In the genomic region with DNA sequence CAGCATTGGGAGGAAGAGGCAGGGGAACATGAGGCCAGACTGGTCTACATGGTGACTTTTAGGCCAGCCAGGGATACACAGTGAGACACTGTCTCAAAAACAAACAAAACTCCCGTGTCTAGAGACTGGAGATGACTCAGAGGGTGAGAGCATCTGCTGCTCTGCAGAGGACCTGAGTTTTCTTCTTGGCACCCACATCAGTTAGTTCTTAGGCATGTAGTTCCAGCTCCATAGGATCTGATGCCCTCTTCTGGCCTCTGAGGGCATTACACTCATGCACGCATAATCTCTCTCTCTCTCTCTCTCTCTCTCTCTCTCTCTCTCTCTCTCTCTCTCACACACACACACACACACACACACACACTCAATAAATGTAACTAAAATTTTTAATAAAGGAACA, we compare ENCODE assay signal across 11 mouse cellular contexts. TPM values are rescaled to one million over a fixed set of nuclear protein-coding genes. Genes with fewer than 3 reads are reported as not detected.
A peak's percentile ranks its signal among the peaks of the same experiment; 100 is the strongest.
DNase-seq lines count a peak whose midpoint lies in the region; ATAC-seq and TF ChIP-seq lines count a peak whose summit lies in the region.
"Had no signal": no experiment of that assay in that cellular context is flagged by ENCODE, and none has a peak within 500 bp of the region (broad histone marks: within the 10 kb centered on the region; RNA-seq: fewer than 3 reads in every experiment).

No protein-coding gene starts in this region.

- WGBS in intestine, postnatal 0 days, result 59% methylated on average over 2 of the region's 2 CpGs
- WGBS in intestine, embryonic 16.5 days, result 58% methylated on average over 2 of the region's 2 CpGs
- 83% methylated on average over 2 of the region's 2 CpGs for WGBS in thymus, adult 2 months
- 83% methylated on average over 2 of the region's 2 CpGs for WGBS in hindbrain, embryonic 12.5 days
- WGBS in forebrain, embryonic 11.5 days, result 69% methylated on average over 2 of the region's 2 CpGs

- DNase-seq in thymus, adult 2 months, result peak; percentile 31
- no peak for DNase-seq in thymus, adult 18-20 months
- DNase-seq in brain, adult 2 months (ENCODE audit: low read depth, low spot score), result peak; percentile 41
- DNase-seq in thymus, postnatal 36 days, result peak; percentile 13 to 15
- DNase-seq in forebrain, embryonic 11.5 days (ENCODE audit: low spot score), result no peak

- peak; percentile 62 for TF ChIP-seq CTCF in intestine, postnatal 0 days (IDR thresholded peaks at IDR 0.05; ENCODE audit: low read depth)
- TF ChIP-seq CTCF in thymus, adult 2 months (IDR thresholded peaks at IDR 0.05; ENCODE audit: borderline replicate concordance, control insufficient read depth, extremely low read depth, insufficient read depth, low read length, poor library complexity), result no peak

- TF ChIP-seq POLR2A in thymus, adult 2 months (IDR thresholded peaks at IDR 0.05; ENCODE audit: control insufficient read depth, extremely low read depth, insufficient read depth, low read length, poor library complexity), result no peak

- no peak overlapping the region for H3K4me2 ChIP-seq in intestine, postnatal 0 days (replicated peaks; ENCODE audit: low read depth)
- no peak overlapping the region for H3K4me2 ChIP-seq in intestine, embryonic 16.5 days (ENCODE audit: low read depth, low read length)
- no peak overlapping the region for H3K4me2 ChIP-seq in hindbrain, embryonic 12.5 days (replicated peaks)
- no peak overlapping the region for H3K4me2 ChIP-seq in forebrain, embryonic 11.5 days (ENCODE audit: low read depth, low read length, severe bottlenecking)
- H3K4me2 ChIP-seq: embryonic facial prominence, embryonic 15.5 days; intestine, embryonic 15.5 days had no signal

- H3K36me3 ChIP-seq in intestine, postnatal 0 days (ENCODE audit: control insufficient read depth, insufficient read depth), result no peaks in the 10 kb centered on the region
- H3K36me3 ChIP-seq in intestine, embryonic 16.5 days (ENCODE audit: control insufficient read depth, insufficient read depth, low read length), result no peaks in the 10 kb centered on the region
- no peaks in the 10 kb centered on the region for H3K36me3 ChIP-seq in thymus, adult 2 months (ENCODE audit: control insufficient read depth, insufficient read depth, low read length)
- no peaks in the 10 kb centered on the region for H3K36me3 ChIP-seq in hindbrain, embryonic 12.5 days
- H3K36me3 ChIP-seq in forebrain, embryonic 11.5 days (ENCODE audit: control insufficient read depth, insufficient read depth, low read length), result no peaks in the 10 kb centered on the region
- H3K36me3 ChIP-seq: embryonic facial prominence, embryonic 15.5 days; intestine, embryonic 15.5 days had no signal

- H3K27me3 ChIP-seq in intestine, postnatal 0 days (replicated peaks; ENCODE audit: control insufficient read depth, insufficient read depth, low read length), result no peaks in the 10 kb centered on the region
- H3K27me3 ChIP-seq in intestine, embryonic 16.5 days (replicated peaks; ENCODE audit: control insufficient read depth, insufficient read depth, low read length), result no peaks in the 10 kb centered on the region
- H3K27me3 ChIP-seq in thymus, adult 2 months (ENCODE audit: control insufficient read depth, insufficient read depth, low read length), result no peaks in the 10 kb centered on the region
- no peaks in the 10 kb centered on the region for H3K27me3 ChIP-seq in hindbrain, embryonic 12.5 days
- no peaks in the 10 kb centered on the region for H3K27me3 ChIP-seq in forebrain, embryonic 11.5 days (ENCODE audit: control insufficient read depth, insufficient read depth, low read length)
- H3K27me3 ChIP-seq: embryonic facial prominence, embryonic 15.5 days; intestine, embryonic 15.5 days had no signal

- H3K9me3 ChIP-seq in intestine, postnatal 0 days (ENCODE audit: control insufficient read depth), result no peaks in the 10 kb centered on the region
- H3K9me3 ChIP-seq in intestine, embryonic 16.5 days (ENCODE audit: control insufficient read depth, low read length), result no peaks in the 10 kb centered on the region
- H3K9me3 ChIP-seq in hindbrain, embryonic 12.5 days (replicated peaks), result no peaks in the 10 kb centered on the region
- H3K9me3 ChIP-seq in forebrain, embryonic 11.5 days (ENCODE audit: control insufficient read depth, low read length), result no peaks in the 10 kb centered on the region
- H3K9me3 ChIP-seq: embryonic facial prominence, embryonic 15.5 days; intestine, embryonic 15.5 days had no signal

- no peak overlapping the region for H3K4me3 ChIP-seq in intestine, postnatal 0 days (ENCODE audit: low read depth, low read length)
- H3K4me3 ChIP-seq in intestine, embryonic 16.5 days (ENCODE audit: low read length), result no peak overlapping the region
- H3K4me3 ChIP-seq in thymus, adult 2 months (ENCODE audit: control insufficient read depth, insufficient read depth, low read length), result no peak overlapping the region
- H3K4me3 ChIP-seq in hindbrain, embryonic 12.5 days, result no peak overlapping the region
- no peak overlapping the region for H3K4me3 ChIP-seq in forebrain, embryonic 11.5 days (ENCODE audit: low read depth, low read length)
- H3K4me3 ChIP-seq: embryonic facial prominence, embryonic 15.5 days; intestine, embryonic 15.5 days had no signal

- no peaks in the 10 kb centered on the region for H3K4me1 ChIP-seq in intestine, postnatal 0 days (replicated peaks; ENCODE audit: control insufficient read depth, insufficient read depth, low read length)
- H3K4me1 ChIP-seq in intestine, embryonic 16.5 days (ENCODE audit: control insufficient read depth, insufficient read depth, low read length), result no peaks in the 10 kb centered on the region
- no peaks in the 10 kb centered on the region for H3K4me1 ChIP-seq in thymus, adult 2 months (replicated peaks; ENCODE audit: control insufficient read depth, insufficient read depth, low read length)
- H3K4me1 ChIP-seq in hindbrain, embryonic 12.5 days, result no peaks in the 10 kb centered on the region
- no peaks in the 10 kb centered on the region for H3K4me1 ChIP-seq in forebrain, embryonic 11.5 days (replicated peaks; ENCODE audit: control insufficient read depth, insufficient read depth, low read length)
- H3K4me1 ChIP-seq: embryonic facial prominence, embryonic 15.5 days; intestine, embryonic 15.5 days had no signal

- no peak overlapping the region for H3K27ac ChIP-seq in intestine, postnatal 0 days (ENCODE audit: low read depth, low read length)
- no peak overlapping the region for H3K27ac ChIP-seq in intestine, embryonic 16.5 days (ENCODE audit: low read length)
- no peak overlapping the region for H3K27ac ChIP-seq in thymus, adult 2 months (ENCODE audit: control insufficient read depth, insufficient read depth, low read length)
- no peak overlapping the region for H3K27ac ChIP-seq in hindbrain, embryonic 12.5 days
- no peak overlapping the region for H3K27ac ChIP-seq in forebrain, embryonic 11.5 days (ENCODE audit: low read depth, low read length)
- H3K27ac ChIP-seq: embryonic facial prominence, embryonic 15.5 days; intestine, embryonic 15.5 days had no signal

- no peak overlapping the region for H3K9ac ChIP-seq in intestine, postnatal 0 days (ENCODE audit: low read depth, low read length)
- H3K9ac ChIP-seq in intestine, embryonic 16.5 days (ENCODE audit: low read depth, low read length), result no peak overlapping the region
- H3K9ac ChIP-seq in hindbrain, embryonic 12.5 days, result no peak overlapping the region
- H3K9ac ChIP-seq in forebrain, embryonic 11.5 days (ENCODE audit: low read length), result no peak overlapping the region
- H3K9ac ChIP-seq: embryonic facial prominence, embryonic 15.5 days; intestine, embryonic 15.5 days had no signal

- no peak for ATAC-seq in intestine, postnatal 0 days
- no peak for ATAC-seq in intestine, embryonic 16.5 days
- ATAC-seq in hindbrain, embryonic 12.5 days (ENCODE audit: low FRiP score), result no peak
- ATAC-seq in forebrain, embryonic 11.5 days (replicated peaks; ENCODE audit: low FRiP score), result no peak
- ATAC-seq: intestine, embryonic 15.5 days had no signal

RNA-seq across cellular contexts. Expression of gene S100z, which starts 7.6 kb away (rescaled TPM):
- 2.0 and 2.1 TPM in 2 replicates for polyA plus RNA-seq in intestine, postnatal 0 days (2015; fragmentation: Nextera tagmentation; extraction: Ambion mirVana)
- 0.40 and 1.2 TPM in 2 replicates for polyA plus RNA-seq in intestine, embryonic 16.5 days (2015; fragmentation: Nextera tagmentation; extraction: Ambion mirVana)
- polyA plus RNA-seq in thymus, adult 2 months (2012; rRNA removed), result not detected in 2 replicates
- polyA plus RNA-seq in hindbrain, embryonic 12.5 days (2016; fragmentation: Nextera tagmentation; extraction: Ambion mirVana), result not detected in 2 replicates
- polyA plus RNA-seq in forebrain, embryonic 11.5 days (2014; fragmentation: Nextera tagmentation; extraction: Ambion mirVana), result 0.83 and 1.7 TPM in 2 replicates
- polyA plus RNA-seq: spleen, adult 2 months had no signal

RNA-seq across cellular contexts. Expression of gene Crhbp, which starts 26.2 kb away (rescaled TPM):
- polyA plus RNA-seq in intestine, postnatal 0 days (2015; fragmentation: Nextera tagmentation; extraction: Ambion mirVana), result not detected in 2 replicates
- 0.20 and 0.22 TPM in 2 replicates for polyA plus RNA-seq in intestine, embryonic 16.5 days (2015; fragmentation: Nextera tagmentation; extraction: Ambion mirVana)
- 2.7 and 3.1 TPM in 2 replicates for polyA plus RNA-seq in thymus, adult 2 months (2012; rRNA removed)
- polyA plus RNA-seq in hindbrain, embryonic 12.5 days (2016; fragmentation: Nextera tagmentation; extraction: Ambion mirVana), result 3.8 and 6.2 TPM in 2 replicates
- 0.17 and 0.25 TPM in 2 replicates for polyA plus RNA-seq in forebrain, embryonic 11.5 days (2014; fragmentation: Nextera tagmentation; extraction: Ambion mirVana)
- polyA plus RNA-seq: spleen, adult 2 months had no signal

RNA-seq across cellular contexts. Expression of gene F2rl1, which starts 54.1 kb away (rescaled TPM):
- polyA plus RNA-seq in intestine, postnatal 0 days (2015; fragmentation: Nextera tagmentation; extraction: Ambion mirVana), result 32.6 and 36.4 TPM in 2 replicates
- 23.0 and 24.8 TPM in 2 replicates for polyA plus RNA-seq in intestine, embryonic 16.5 days (2015; fragmentation: Nextera tagmentation; extraction: Ambion mirVana)
- polyA plus RNA-seq in thymus, adult 2 months (2012; rRNA removed), result 7.8 and 8.5 TPM in 2 replicates
- polyA plus RNA-seq in hindbrain, embryonic 12.5 days (2016; fragmentation: Nextera tagmentation; extraction: Ambion mirVana), result 0.21 and 0.25 TPM in 2 replicates
- 0.12 TPM in 1 of 2 replicates, not detected in the other for polyA plus RNA-seq in forebrain, embryonic 11.5 days (2014; fragmentation: Nextera tagmentation; extraction: Ambion mirVana)

Comparison
In these comparisons a context has a peak if more than half of its experiments do, and no peak if none do; other contexts are left out.
1. DNase-seq: peak in thymus, adult 2 months (single experiment), brain, adult 2 months (single experiment) and thymus, postnatal 36 days (2 of 2); none in thymus, adult 18-20 months (0 of 2) and forebrain, embryonic 11.5 days (single experiment).